Mouse (Mus musculus) forebrain, embryonic 15.5 days (tissue): Measurements from ENCODE around the gene Trcg1. TPM values are rescaled to one million over a fixed set of nuclear protein-coding genes. Genes with fewer than 3 reads are reported as not detected.
"Not testable (repeated sequence)": the region's sequence is repeated elsewhere in the genome, so short reads cannot be mapped to it uniquely, and the experiment has no call there.

Experiments used
- ATAC-seq: fragments of 200-750 bp; cut with Nextera tagmentation; replicated peaks from 2 replicates; pipeline ENCODE4 v1.8.0; 2017; ENCODE audit warnings: mild to moderate bottlenecking, moderate TSS enrichment, moderate library complexity
- H3K27ac ChIP-seq: fragments of 300-500 bp; sonication (generic); replicated peaks from 2 replicates; pipeline ENCODE4 v1.5.1; 2015; ENCODE audit warnings: mild to moderate bottlenecking, inconsistent platforms
- H3K27me3 ChIP-seq: fragments of 300-500 bp; sonication (generic); 2 replicates; pipeline ENCODE4 v1.6.1; 2015; ENCODE audit warnings: inconsistent platforms
- H3K36me3 ChIP-seq: fragments of 300-500 bp; sonication (generic); 2 replicates; pipeline ENCODE4 v1.6.1; 2015; ENCODE audit warnings: mild to moderate bottlenecking, inconsistent platforms
- H3K4me1 ChIP-seq: fragments of 300-500 bp; sonication (generic); 2 replicates; pipeline ENCODE4 v1.6.1; 2015; ENCODE audit warnings: inconsistent platforms
- H3K4me2 ChIP-seq: fragments of 300-500 bp; sonication (generic); replicated peaks from 2 replicates; pipeline ENCODE4 v1.6.1; 2015; ENCODE audit warnings: mild to moderate bottlenecking, inconsistent platforms
- H3K4me3 ChIP-seq: fragments of 300-500 bp; sonication (generic); 2 replicates; pipeline ENCODE4 v1.5.1; 2015; ENCODE audit warnings: mild to moderate bottlenecking, inconsistent platforms
- H3K9ac ChIP-seq: fragments of 300-500 bp; sonication (generic); replicated peaks from 2 replicates; pipeline ENCODE4 v1.6.1; 2015; ENCODE audit warnings: mild to moderate bottlenecking, inconsistent platforms
- H3K9me3 ChIP-seq: fragments of 300-500 bp; sonication (generic); 2 replicates; pipeline ENCODE4 v1.6.1; 2016; ENCODE audit warnings: inconsistent platforms
- WGBS: fragments of 180-500 bp; shearing (Covaris S2); methylation state at CpG from one replicate; pipeline ENCODE4 v1.1.7; 2015; ENCODE audit warnings: mixed read lengths; 5-methylcytosine and 5-hydroxymethylcytosine counted together
- polyA plus RNA-seq: library from polyadenylated mRNA; unstranded; fragments of >200 nt; fragmentation: Nextera tagmentation; extraction: Ambion mirVana; gene quantifications from 2 replicates; pipeline ENCODE4 v1.2.1, GENCODE M21; 2015

The Trcg1 gene
- not detected in 2 replicates for polyA plus RNA-seq

GRCm38 (mm10) chr9:57236256-57236655 lies at the start of gene Trcg1:
Gene Trcg1, plus strand, starts transcription at chr9:57236556.
- no peak within 1 kb of the TSS for H3K27ac ChIP-seq
- no peaks in the 10 kb centered on the region for H3K4me1 ChIP-seq
- H3K4me2 ChIP-seq, result no peak within 1 kb of the TSS
- 87% methylated on average over 2 of the region's 2 CpGs for WGBS
- ATAC-seq, result no peak
- H3K36me3 ChIP-seq, result no peaks in the 10 kb centered on the region
- no peaks in the 10 kb centered on the region for H3K9me3 ChIP-seq
- no peak within 1 kb of the TSS for H3K9ac ChIP-seq
- H3K27me3 ChIP-seq, result no peaks in the 10 kb centered on the region
- H3K4me3 ChIP-seq, result no peak within 1 kb of the TSS

- no peak overlapping the region for H3K9ac ChIP-seq
- H3K4me1 ChIP-seq, result no peaks in the 10 kb centered on the region
- WGBS, result 77% methylated on average over 3 of the region's 3 CpGs
- no peaks in the 10 kb centered on the region for H3K27me3 ChIP-seq
- H3K36me3 ChIP-seq, result no peaks in the 10 kb centered on the region
- no peak overlapping the region for H3K4me2 ChIP-seq
- H3K4me3 ChIP-seq, result no peak overlapping the region
- no peak overlapping the region for H3K27ac ChIP-seq
- ATAC-seq, result no peak
- no peaks in the 10 kb centered on the region for H3K9me3 ChIP-seq
These were observed 39.6 kb upstream of the Trcg1 start for GRCm38 (mm10) chr9:57196708-57197107.

- no peaks in the 10 kb centered on the region for H3K36me3 ChIP-seq
- no peak overlapping the region for H3K27ac ChIP-seq
- H3K9me3 ChIP-seq, result no peaks in the 10 kb centered on the region
- no peak overlapping the region for H3K9ac ChIP-seq
- no peak overlapping the region for H3K4me2 ChIP-seq
- WGBS, result 72% methylated on average over 8 of the region's 8 CpGs
- no peak overlapping the region for H3K4me3 ChIP-seq
- ATAC-seq, result no peak
- no peaks in the 10 kb centered on the region for H3K4me1 ChIP-seq
- no peaks in the 10 kb centered on the region for H3K27me3 ChIP-seq
These were observed 38.9 kb upstream of the Trcg1 start for GRCm38 (mm10) chr9:57197414-57197813.

GRCm38 (mm10) chr9:57202981-57203380 lies 33.4 kb upstream of the Trcg1 start:
- ATAC-seq, result no peak
- Histone ChIP-seq H3K27ac (no peak overlapping the region), H3K4me2 (no peak overlapping the region), H3K4me1 (no peaks in the 10 kb centered on the region), H3K9ac (no peak overlapping the region), H3K27me3 (no peaks in the 10 kb centered on the region), H3K4me3 (no peak overlapping the region), H3K9me3 (no peaks in the 10 kb centered on the region), H3K36me3 (no peaks in the 10 kb centered on the region)
- 81% methylated on average over 7 of the region's 7 CpGs for WGBS

DNA sequence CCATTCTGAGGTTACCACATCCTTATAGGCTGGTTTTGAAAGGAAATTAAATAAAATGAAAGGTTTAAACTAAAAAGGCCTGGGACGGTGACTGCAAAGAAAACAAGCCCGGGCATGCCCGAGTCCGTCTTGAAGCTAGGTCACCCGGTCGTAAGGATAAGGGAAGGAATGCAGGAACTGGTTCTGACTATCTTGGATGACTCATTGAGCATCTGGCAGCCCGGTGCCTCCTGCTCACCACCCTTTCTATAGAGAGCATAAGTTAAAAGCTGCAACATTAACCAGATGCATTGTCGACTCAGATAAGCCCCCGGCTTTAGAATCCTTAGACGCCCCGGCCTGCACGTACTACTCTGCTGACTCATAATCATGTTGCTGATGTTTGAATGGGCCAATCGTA lies 32.8 kb upstream of the Trcg1 start:
- H3K9ac ChIP-seq, H3K36me3 ChIP-seq, H3K4me3 ChIP-seq, H3K27ac ChIP-seq, H3K27me3 ChIP-seq, H3K4me2 ChIP-seq, ATAC-seq, H3K4me1 ChIP-seq, H3K9me3 ChIP-seq: not testable (repeated sequence)
- WGBS, result 94% methylated on average over 13 of the region's 13 CpGs

DNA sequence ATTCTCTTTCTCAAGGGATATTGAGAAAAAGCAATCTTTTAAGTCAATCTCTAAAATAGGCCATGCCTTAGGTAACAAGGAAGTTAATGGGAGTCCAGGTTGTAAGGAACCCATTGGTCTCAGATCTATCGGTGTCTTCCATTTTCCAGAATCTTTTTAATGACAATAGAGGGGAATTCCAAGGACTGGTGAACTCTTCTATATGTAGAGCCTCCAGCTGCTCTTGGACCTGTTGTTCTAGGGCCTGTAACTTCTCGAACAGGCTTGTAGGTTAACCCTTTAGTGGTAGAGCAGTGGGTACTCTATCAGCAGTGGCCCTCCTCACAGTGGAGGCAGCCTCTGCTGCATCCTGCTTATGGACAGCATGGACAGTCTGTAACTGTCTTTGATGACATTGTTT lies 29.5 kb upstream of the Trcg1 start:
- Histone ChIP-seq H3K4me2 (no peak overlapping the region), H3K4me1 (no peaks in the 10 kb centered on the region), H3K36me3 (no peaks in the 10 kb centered on the region), H3K27me3 (no peaks in the 10 kb centered on the region), H3K9ac (no peak overlapping the region), H3K9me3 (no peaks in the 10 kb centered on the region), H3K27ac (no peak overlapping the region), H3K4me3 (no peak overlapping the region)
- WGBS, result 66% methylated on average over 2 of the region's 2 CpGs
- ATAC-seq, result no peak

GRCm38 (mm10) chr9:57209316-57209715 lies 27.0 kb upstream of the Trcg1 start:
- H3K36me3 ChIP-seq, result no peaks in the 10 kb centered on the region
- WGBS, result 32% methylated on average over 3 of the region's 3 CpGs
- H3K9me3 ChIP-seq, result no peaks in the 10 kb centered on the region
- ATAC-seq, result no peak
- H3K4me1 ChIP-seq, result no peaks in the 10 kb centered on the region
- no peak overlapping the region for H3K4me2 ChIP-seq
- no peak overlapping the region for H3K4me3 ChIP-seq
- no peak overlapping the region for H3K9ac ChIP-seq
- no peak overlapping the region for H3K27ac ChIP-seq
- H3K27me3 ChIP-seq, result no peaks in the 10 kb centered on the region

- Histone ChIP-seq H3K4me1 (no peaks in the 10 kb centered on the region), H3K27ac (no peak overlapping the region), H3K4me2 (no peak overlapping the region), H3K9ac (no peak overlapping the region), H3K4me3 (no peak overlapping the region), H3K36me3 (no peaks in the 10 kb centered on the region), H3K27me3 (no peaks in the 10 kb centered on the region), H3K9me3 (no peaks in the 10 kb centered on the region)
- WGBS, result 68% methylated on average over 9 of the region's 9 CpGs
- no peak for ATAC-seq
These were observed 23.7 kb upstream of the Trcg1 start for GRCm38 (mm10) chr9:57212448-57213222.

DNA sequence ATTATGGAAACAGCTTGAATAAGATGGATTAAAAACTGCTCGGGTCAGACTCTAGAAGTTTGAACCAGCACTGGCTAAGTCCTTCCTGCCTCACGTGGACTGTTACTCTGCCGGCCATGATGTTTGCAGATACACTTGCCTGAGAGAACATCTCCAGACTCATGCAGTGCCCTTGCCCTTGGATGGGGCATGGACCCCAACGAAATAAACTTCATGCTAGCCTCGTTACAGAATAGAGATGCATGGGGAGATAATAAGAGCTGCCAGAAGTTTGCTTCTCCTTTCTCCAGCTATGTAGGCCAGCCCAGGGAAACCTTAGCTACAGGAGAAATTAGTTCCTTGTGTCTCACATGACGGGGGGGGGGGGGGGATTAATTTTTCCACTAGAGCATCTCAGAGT lies 21.9 kb upstream of the Trcg1 start:
- Histone ChIP-seq H3K9me3 (no peaks in the 10 kb centered on the region), H3K27ac (no peak overlapping the region), H3K4me1 (no peaks in the 10 kb centered on the region), H3K36me3 (no peaks in the 10 kb centered on the region), H3K4me2 (no peak overlapping the region), H3K27me3 (no peaks in the 10 kb centered on the region), H3K4me3 (no peak overlapping the region), H3K9ac (no peak overlapping the region)
- ATAC-seq, result no peak
- WGBS, result 75% methylated on average over 6 of the region's 6 CpGs

GRCm38 (mm10) chr9:57217220-57217619 lies 19.1 kb upstream of the Trcg1 start:
- 79% methylated on average over 6 of the region's 6 CpGs for WGBS
- Histone ChIP-seq H3K27me3 (no peaks in the 10 kb centered on the region), H3K9me3 (no peaks in the 10 kb centered on the region), H3K9ac (no peak overlapping the region), H3K4me1 (no peaks in the 10 kb centered on the region), H3K36me3 (no peaks in the 10 kb centered on the region), H3K4me3 (no peak overlapping the region), H3K27ac (no peak overlapping the region), H3K4me2 (no peak overlapping the region)
- ATAC-seq, result no peak

DNA sequence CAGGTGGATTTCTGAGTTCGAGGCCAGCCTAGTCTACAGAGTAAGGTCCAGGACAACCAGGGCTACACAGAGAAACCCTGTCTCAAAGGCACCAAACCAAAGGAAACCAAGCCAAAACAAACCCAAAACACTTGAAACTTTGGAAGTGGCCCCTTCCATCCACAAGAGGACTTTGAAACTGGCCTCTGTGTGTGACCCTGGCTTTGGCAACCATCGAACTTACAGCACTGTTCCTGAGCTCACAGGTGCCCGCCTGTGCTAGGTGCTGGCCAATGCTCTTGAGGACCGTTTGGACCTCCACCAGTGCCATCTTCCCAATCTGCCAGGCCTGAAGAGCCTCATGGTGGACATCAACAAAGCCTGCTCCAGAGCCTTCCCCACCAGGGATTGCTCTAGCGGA lies 17.6 kb upstream of the Trcg1 start:
- no peak overlapping the region for H3K4me2 ChIP-seq
- H3K27me3 ChIP-seq, result no peaks in the 10 kb centered on the region
- no peaks in the 10 kb centered on the region for H3K36me3 ChIP-seq
- H3K9ac ChIP-seq, result no peak overlapping the region
- no peaks in the 10 kb centered on the region for H3K4me1 ChIP-seq
- H3K27ac ChIP-seq, result no peak overlapping the region
- H3K9me3 ChIP-seq, result no peaks in the 10 kb centered on the region
- ATAC-seq, result no peak
- 88% methylated on average over 5 of the region's 5 CpGs for WGBS
- no peak overlapping the region for H3K4me3 ChIP-seq

GRCm38 (mm10) chr9:57219511-57219910 lies 16.8 kb upstream of the Trcg1 start:
- Histone ChIP-seq H3K36me3 (no peaks in the 10 kb centered on the region), H3K4me2 (no peak overlapping the region), H3K9me3 (no peaks in the 10 kb centered on the region), H3K27me3 (no peaks in the 10 kb centered on the region), H3K9ac (no peak overlapping the region), H3K4me3 (no peak overlapping the region), H3K4me1 (no peaks in the 10 kb centered on the region), H3K27ac (no peak overlapping the region)
- WGBS, result 97% methylated on average over 1 of the region's 1 CpGs
- no peak for ATAC-seq

DNA sequence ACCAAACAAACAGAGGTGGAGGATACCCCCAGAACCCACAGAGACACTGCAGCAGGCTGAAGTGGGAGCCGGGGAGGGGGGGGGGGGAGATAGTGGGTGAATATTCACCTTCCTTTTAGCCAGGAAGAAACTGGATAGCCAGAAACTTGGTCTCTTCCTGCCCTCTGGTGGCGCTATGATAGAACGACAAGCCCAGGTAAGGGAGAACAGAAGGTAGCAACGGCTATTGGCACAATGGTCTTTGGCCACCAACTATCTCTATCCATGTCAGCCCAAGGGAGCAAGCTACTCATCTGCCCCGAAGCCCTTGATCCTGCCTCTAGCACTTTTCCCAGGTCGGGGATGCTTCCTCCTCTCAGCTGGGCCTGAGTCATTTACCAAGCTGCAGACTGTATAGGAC lies 16.0 kb upstream of the Trcg1 start:
- no peak overlapping the region for H3K9ac ChIP-seq
- ATAC-seq, result no peak
- no peak overlapping the region for H3K4me2 ChIP-seq
- H3K36me3 ChIP-seq, result no peaks in the 10 kb centered on the region
- WGBS, result 22% methylated on average over 6 of the region's 6 CpGs
- H3K9me3 ChIP-seq, result no peaks in the 10 kb centered on the region
- no peaks in the 10 kb centered on the region for H3K27me3 ChIP-seq
- H3K27ac ChIP-seq, result no peak overlapping the region
- no peaks in the 10 kb centered on the region for H3K4me1 ChIP-seq
- H3K4me3 ChIP-seq, result no peak overlapping the region
